Mouse (Mus musculus) kidney, adult 11 months (tissue): ENCODE data around the gene Wdr34.

Source experiments
- DNase-seq: peaks from one replicate; pipeline ENCODE4 v3.0.0; 2022

Wdr34 gene

DNA sequence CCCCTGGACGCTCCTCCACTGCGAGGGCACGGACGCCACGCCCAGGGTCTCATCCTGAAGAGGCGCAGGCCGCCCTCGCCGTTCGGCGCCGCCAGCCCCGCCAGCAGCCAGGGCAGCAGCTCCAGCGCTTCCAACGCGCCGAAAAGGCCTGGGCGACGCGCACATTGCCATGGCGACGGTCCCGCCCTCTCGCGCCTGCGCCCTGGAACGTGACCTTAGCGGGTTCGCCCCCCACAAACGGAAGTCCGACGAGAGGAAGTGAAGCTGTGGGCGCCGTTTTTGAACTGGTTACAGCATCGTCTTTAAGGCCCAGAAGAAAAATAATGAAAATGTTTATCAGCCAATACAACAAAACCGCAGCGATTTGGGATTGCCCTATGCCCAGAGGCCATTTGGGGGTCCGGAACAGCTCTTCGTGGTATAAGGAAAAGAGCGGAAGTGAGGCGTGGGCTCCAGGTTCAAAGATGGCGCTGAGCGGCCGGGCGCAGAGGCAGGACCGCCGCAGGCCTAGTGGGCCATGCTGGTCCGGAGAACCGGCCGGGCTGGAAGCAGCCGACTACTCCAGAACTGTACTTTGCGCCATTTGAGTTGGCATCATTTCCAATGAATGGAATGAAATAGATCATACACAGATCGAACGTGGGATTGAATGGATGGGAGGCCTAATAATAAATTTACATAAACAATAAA lies at the start of gene Wdr34:
Gene Wdr34, minus strand, starts transcription at position 183 of the 690 bp plus-strand sequence.
- DNase-seq = peak; percentile 95

DNA sequence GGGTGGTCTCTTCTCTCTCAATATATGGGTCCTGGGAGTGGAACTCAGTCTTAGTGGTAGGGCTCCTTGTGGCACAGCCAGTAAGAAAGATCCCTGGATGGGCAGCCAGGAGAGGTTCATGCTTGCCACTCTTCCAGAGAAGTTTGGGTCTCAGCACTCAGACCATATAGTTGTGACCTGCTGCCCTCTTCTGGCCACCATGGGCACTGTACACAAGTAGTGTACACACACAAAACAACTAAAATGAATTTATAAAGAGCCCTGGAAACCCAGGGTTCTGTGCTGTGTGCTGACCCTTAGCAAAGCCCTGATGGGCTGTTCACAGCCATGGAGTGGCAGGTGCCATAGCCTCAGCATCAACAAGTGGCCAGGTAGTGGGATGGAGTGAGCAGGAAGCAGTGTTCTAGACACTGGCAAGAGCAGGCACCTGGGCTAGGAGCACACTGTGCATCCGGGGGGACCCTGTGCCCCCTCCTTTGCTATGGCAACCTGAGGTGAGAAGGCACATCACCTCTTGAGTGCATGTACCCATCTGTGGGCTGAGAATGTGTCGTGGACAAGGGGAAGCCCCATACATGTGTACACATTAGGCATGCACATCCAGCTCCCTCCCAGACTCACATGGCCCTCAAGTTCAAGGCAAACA lies 47.3 kb upstream of the Wdr34 start:
- peak; percentile 40 for DNase-seq

DNA sequence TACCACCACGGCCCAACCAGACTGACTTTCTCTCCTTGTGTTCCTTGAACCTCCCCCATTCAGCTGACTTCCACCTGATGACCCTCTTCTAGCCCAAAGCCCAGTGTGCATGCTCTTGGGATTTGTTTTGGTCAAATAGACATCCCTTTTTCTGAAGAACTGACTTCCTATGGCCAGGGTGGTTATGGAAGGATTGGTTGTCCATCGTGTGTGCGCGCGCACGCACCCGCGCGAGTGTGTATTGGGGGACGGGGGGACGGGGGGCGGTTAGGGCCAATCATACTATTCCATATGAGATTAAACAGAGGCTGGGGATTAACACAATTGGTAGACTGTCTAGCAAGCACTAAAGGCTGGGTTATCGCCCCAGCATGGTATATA lies 45.5 kb upstream of the Wdr34 start:
- DNase-seq = no peak

DNA sequence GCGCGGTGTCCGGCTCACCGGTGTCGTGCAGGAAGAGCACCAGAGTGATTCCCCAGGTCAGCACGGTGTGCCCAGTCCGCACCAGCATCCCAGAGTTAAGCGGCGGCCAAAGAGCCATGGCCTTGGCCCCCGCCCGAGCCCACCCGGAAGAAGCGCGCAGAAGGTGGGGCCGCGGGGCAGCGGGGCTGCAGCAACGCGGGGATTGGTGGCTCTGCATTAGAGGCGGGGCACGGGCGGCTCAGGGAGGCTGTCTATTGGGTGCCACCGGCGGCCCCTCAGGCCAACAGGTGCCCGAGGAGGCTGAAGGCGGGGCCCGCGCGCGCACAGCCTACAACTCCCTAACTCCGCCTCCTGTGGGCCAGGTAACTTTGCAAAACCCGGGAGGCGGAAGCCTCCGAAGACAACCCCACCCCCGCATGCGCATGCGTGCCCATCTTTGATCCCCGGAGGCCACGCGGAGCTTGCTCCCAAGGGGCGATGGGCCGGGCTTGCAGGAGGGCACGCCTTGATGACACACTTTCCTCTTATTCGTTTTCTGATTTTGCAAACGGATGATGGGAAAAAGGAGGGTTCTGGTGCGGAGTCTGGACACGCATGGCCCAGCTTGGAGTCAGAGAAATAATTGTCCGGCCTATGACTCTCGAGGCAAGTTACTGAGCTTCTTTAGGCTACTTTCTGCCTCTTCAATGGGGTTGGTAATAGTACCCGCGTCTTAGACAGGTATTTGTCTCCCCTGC lies 45.0 kb upstream of the Wdr34 start, which contains the start of gene Zdhhc12:
Gene Zdhhc12, minus strand, starts transcription at position 178 of the 737 bp plus-strand sequence.
- DNase-seq = peak; percentile 98

DNA sequence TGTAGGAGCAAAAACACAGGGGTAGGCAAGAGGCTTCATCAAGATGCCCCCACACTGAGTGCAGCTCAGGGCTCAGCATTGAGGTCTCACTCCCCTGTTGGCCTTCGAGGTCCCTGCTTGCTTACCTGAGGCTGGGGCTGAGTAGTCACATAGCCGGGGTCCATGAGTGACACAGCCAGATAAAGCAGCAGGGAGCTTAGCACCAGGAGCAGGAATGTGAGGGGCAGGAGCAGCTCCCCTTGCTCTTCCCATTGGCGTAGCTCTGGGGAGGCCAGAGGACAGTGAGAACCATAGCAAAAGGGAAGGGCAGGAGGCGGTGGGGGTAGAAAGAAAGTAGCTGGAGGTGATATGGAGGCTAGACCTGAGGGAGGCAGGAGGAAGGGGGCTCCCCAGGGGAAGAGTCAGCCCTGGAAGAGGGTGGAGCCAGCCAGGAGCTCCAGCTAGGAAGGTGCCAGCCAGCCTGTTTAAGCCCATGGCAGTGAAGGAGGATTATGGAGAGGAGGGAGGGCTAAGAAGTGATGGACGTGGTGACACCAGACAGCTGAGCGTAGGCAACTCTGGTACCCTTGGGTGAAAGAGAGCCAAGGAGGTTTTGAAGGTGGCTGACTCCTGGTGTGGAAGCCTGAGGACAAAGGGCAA lies 43.7 kb upstream of the Wdr34 start:
- no peak for DNase-seq

DNA sequence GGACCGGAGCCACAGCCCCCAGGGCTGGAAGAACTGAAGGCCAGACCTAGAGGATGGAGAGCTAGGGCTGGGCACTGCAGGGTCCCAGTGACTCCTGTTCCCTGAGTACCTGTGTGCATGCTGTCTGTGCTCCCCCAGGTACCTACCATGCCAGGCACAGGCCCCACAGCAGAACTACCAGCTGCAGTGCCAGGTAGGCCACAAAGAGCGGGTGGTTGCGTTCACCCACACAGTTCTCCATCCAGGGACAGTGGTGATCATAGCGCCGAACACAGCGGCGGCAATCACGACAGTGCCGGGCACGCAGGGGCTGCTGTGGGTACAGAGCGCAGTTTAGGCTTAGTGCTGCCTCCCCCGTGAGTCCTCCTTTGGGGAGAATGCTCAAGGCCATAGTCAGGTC lies 42.8 kb upstream of the Wdr34 start:
- no peak for DNase-seq

DNA sequence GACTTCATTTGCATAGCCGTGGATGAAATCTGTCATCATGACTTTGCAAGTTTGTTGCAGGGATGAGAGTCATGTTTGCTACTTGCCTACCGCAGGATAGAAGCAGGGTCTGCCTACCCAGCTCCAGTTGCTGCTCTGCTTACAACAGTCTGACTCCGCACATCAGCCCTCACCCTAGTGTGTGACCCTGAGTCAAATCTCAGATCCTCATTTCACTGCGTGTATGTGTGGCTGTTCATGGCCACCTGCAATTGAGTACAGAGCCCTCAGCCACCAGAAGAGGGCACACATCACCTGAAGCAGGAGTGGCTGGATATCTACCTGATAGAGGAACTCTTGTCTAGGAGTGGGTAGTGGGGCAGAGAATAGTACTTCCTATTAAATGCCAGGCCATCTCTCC lies 38.6 kb upstream of the Wdr34 start:
- no peak for DNase-seq

DNA sequence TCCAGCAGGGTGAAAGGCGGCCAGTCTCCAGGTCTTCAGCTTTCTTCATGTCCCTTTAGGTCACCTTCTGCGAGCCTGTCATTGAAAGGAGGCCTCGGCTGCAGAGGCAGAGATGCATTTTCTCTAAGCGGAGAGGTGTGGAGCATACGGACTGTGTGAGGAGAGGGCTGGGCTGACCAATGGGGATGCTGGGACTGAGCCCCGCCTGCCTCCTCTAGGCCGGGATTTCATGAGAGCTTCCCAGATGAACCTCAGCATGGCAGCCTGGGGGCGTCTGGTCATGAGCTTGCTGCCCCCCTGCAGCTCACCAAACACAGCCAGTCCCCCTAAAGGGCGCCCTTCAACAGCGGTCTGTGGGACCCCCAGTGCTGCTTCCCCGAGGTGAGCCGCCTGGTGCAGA lies 36.0 kb upstream of the Wdr34 start:
- DNase-seq = no peak

DNA sequence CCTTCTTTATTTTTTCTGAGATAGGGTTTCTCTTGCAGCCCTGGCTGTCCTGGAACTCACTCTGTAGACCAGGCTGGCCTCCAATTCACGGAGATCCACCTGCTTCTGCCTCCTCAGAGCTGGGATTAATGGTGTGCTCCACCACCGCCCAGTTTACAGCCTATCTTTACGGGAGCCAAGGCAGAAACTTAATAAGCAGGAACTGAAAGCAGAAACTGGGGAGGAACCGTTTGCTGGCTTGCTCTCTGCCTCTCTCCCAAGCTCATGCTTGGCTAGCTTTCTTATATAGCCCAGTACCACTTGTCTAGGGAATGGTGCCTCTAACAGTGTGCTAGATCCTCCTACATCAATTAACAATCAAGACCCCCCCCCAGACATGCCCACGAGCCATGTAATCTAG lies 35.4 kb upstream of the Wdr34 start:
- DNase-seq = no peak

DNA sequence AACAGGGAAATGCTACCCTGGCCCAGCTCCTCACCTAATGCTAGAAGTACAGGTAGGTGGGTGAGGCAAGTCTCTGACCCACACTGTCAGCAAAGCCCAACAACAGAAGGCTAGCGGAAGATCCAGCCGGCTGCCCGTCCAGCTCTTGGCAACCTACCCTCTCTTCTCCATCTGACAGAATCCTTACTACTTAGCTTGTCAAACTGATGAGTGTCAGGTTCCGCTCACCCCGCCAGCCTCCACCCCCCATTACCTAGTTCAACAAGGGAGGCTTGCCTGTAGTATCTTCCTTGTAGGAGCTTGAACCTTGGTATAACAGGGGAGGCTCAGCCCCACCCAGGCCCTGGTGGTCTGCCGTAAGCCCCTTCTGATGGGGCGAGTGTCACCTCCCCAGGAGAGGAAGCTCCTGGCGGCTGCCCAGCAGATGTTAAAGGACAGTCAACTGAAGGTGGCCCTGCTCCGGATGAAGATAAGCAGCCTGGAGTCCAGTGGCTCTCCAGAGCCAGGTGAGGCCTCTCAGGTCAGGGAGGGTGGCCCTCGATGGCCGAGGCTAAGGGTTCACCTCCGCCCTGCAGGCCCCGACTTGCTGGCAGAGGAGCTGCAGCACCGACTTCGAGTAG lies 31.6 kb upstream of the Wdr34 start:
- no peak for DNase-seq

DNA sequence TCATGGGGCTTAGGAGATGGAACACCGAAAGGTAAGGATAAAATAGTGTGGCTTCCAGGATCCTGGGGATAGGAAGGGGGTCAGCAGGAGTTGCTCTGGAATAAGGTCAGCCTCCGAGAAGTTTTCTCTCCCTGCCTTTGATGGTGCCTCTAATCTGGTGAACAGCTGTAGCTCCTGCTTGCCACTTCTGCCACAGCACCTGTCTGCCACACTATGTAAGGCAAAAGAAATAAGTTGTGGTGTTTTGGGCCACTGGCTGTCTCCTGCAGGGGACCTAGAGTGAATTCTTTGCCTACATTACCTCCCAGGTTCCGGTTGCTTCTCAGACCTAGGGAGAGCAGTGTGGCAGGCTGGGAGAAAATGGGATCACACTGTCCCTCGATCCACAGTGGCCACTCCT lies 30.1 kb upstream of the Wdr34 start:
- no peak for DNase-seq

DNA sequence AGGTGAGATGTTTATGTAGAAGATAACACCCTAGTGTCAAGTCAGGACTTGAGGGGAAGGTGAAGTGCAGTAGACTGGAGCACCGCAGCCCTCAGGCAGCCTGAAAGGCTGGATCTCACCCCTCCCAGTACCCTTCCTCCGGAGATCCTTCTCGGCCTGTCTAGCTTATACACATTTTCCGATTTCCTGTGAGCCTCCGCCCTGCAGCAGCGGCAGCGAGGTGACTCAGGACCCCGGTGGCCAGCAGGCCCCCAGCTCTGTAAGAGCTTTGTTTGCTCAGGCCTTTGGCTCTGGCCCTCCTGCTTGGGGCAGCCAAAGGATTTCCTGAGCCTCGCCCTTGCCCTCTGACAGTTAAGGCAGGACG lies 29.6 kb upstream of the Wdr34 start:
- DNase-seq = peak; percentile 40

DNA sequence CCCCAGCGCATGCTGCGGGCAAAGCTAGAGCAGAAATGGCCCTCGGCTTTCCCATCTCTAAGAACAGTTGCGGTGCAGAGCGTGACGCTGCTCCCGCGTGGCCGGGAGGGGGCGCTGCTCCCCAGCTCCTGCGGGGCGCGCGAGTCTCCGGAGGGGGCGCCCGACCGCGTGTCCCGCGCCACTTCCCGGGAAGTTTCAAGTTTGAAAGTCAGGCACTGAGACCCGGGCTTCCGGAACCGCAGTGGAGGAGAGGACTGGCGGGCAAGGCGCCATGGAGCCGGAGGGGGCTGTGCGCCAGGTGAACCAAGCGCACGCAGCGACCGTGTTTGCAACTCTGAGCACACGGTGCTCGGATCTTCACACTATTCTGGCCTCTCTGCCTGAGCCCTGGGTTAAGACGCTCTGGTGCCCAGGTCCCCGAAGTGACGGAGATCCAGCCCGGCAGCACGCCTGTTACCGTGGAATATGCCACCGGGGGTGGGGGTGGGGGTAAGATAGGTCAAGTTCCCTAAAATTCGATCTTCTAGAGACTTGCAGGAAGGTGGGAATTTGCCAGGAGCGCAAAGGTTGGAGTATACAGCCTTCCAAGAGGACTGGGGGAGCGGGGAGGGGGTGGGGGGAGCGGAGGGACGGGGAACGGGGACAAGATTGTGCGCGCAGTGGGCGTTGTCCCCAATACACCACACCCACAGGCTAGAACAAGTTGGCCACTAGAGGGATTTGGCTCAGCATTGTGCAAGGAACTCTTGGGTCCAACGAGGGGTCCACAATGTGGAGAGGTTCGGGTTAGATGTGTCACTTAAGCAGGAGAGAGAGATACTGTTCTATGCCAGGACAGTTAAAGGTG lies 29.0 kb upstream of the Wdr34 start, which contains the start of gene Pkn3:
Gene Pkn3, plus strand, starts transcription at position 183 of the 847 bp plus-strand sequence.
- DNase-seq = peak; percentile 74

DNA sequence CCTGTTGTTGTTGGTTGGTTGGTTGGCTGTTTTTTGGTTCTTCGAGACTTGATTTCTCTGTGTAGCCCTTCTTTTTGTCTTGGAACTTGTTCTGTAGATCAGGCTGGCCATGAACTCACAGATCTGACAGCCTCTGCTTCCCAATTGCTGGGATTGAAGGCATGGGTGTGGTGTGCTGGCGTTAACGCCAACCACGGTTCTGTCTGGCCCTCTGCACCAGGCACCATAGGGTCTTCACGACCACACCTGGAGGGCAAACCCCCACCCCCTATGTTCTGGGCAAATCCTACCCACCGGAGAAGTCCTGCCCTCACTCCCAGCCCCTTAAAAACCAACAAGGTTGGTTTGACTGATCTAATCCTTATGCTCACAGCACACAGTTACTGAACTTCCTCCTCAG lies 28.3 kb upstream of the Wdr34 start:
- DNase-seq = no peak

DNA sequence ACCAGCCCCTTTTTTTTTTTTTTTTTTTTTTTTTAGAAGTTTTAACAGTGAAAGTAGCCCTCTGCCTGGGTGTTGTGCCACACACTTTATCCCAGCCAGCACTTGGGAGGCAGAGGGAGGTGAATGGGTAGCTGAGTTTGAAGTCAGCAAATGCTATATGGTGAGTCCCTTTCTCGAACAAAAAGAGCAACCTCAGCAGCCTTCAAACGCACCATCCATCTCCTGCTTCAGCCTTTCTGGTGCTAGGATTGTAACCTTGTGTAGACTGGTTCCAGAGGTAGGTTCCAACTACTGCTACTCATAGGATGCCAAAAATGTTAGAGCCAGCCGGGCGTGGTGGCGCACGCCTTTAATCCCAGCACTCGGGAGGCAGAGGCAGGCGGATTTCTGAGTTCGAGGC lies 27.8 kb upstream of the Wdr34 start:
- no peak for DNase-seq

DNA sequence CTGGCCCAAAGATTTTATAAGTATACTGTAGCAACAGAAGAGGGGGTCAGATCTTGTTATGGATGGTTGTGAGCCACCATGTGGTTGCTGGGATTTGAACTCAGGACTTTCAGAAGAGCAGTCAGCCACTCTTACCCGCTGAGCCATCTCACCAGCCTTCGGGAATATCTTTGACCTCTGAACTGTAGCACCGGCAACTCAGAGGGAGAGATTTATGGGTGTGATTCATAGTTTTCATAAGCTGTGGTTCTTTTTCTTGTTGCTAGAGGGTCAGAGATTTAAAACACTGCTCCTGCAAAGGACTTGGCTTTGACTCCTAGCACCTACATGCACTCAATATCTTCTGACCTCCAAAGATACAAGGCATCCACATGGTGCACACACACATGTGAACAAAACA lies 26.9 kb upstream of the Wdr34 start:
- DNase-seq = no peak

DNA sequence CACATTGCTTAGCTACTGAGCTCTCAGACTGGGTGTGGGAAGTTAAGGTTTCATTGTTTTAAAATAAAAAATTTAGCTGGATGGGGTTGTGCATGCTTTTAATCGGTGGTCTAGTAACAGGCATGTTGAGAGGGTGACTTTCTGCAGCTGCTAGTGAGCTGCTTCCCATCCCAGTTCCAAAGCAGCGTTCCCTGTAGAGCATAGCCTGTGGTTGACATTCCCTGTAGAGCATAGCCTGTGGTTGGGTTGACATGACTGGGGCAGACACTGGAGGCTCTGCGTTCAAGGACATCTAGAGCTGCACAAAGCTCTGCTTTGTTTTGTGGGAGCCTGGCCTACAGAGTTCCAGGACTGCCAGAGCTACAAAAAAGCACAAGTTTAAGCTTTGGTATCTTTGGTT lies 24.6 kb upstream of the Wdr34 start:
- no peak for DNase-seq

DNA sequence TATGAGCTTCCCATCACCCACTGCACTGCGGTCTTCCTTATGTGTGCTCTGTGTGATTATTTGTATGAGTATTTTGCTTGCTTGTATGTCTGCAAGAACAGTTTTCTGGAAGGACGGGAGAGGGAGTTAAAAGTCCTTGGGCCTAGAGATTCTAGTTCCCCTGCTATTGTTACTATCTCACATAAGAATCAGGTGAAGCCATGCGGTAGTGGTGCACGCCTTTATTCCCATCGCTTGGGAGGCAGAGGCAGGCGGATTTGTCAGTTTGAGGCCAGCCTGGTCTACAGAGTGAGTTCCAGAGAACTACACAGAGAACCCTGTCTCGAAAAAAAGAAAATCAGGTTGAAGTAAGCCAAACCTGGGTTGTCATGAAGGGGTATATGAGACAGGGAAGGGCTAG lies 24.2 kb upstream of the Wdr34 start:
- DNase-seq = no peak

DNA sequence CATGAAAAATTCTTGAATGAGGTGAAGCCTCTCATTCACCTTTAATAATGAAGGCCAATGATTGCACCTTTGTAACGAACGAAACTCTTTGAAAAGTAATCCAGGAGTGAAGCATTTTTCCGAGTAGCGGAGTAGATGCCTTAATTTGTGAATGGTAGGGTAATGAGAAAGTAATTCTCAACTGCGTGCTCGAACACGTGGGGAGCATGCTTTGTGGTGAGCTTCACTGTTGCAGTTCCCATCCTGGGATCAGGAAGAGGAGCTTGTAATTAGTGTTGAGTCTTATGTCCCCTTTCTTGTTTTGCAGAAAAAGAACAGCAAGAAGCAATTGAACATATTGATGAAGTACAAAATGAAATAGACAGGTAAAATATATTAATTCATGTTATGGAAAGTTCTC lies 19.3 kb upstream of the Wdr34 start:
- DNase-seq = no peak

DNA sequence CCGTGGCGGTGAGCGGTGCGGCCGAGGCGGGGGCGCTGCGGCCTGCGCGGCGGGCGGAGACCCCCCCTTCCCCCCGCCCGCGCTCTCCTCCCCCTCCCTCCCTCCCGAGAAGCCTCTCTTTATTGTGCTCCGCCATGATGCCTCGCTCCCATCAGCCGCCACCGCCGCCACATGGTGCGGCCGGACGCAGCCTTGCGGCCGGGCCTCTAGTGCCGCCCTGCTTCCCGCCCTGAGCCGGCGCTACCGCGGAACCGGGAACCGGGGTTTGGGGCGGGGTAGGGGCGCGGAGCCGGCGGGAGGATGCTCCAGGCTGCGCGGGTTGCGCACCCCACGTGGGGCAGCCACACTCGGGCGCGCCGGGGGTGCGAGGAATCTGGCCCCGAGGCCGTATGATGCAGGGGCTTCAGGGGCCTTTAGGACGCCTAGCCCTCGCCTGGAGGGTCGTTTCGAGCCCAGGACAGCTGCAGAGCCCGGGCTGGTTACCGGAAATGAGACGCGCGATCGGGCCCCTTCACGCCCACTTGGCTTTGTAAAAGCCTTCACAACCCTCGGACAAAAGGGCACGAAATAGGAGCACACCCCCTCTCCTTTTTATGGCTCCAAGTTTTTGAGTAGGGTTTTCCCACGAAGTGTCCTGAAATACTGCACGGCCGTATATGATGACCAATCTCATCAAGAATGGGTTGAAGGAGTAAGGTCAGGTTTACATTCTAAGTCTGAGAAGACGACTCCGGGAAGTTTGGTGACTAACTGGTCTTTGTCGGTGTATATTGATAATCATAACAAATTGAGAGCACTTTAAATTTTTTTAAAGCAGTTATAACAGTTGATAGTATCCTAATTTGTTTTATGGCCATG lies 18.6 kb upstream of the Wdr34 start:
- DNase-seq = peak; percentile 29
